Comparison of ENCODE assay signal across 23 mouse cellular contexts in the genomic region with DNA sequence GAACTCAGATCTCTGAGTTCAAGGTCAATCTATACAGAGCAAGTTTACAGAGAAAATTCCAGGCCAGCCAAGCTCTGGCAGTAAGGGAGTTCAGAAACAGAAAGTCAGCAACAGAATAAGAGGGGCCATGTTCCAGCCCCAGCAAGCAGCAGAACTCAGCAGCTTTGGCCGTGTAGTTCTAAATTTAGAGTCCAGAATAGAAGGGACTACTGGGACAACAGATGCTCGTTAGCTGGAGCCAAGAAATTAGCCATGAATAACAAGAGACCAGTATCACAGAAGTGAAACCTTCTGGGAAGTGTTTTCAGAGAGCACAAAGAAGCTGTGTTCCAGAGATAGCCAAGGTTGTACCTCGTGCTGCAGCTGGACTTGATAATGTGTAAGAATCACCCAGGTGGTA. TPM values are rescaled to one million over a fixed set of nuclear protein-coding genes. Genes with fewer than 3 reads are reported as not detected.
DNase-seq lines count a peak whose midpoint lies in the region; ATAC-seq and TF ChIP-seq lines count a peak whose summit lies in the region.
"Had no signal": no experiment of that assay in that cellular context is flagged by ENCODE, and none has a peak within 500 bp of the region (broad histone marks: within the 10 kb centered on the region; RNA-seq: fewer than 3 reads in every experiment).

No protein-coding gene starts in this region.

- WGBS in kidney, adult 2 months: 68% methylated on average over 3 of the region's 3 CpGs

- H3K27ac ChIP-seq in kidney, adult 2 months (ENCODE audit: insufficient read depth, low read depth, low read length): no peak overlapping the region
- H3K27ac ChIP-seq: embryonic facial prominence, embryonic 10.5 days; forebrain, embryonic 13.5 days; hindbrain, embryonic 15.5 days had no signal

- no peaks in the 10 kb centered on the region for H3K27me3 ChIP-seq in kidney, adult 2 months (replicated peaks; ENCODE audit: control insufficient read depth, insufficient read depth, low read length)
- H3K27me3 ChIP-seq: hindbrain, embryonic 15.5 days had no signal

- H3K4me1 ChIP-seq in kidney, adult 2 months (ENCODE audit: control insufficient read depth, insufficient read depth, low read length): no peaks in the 10 kb centered on the region
- H3K4me1 ChIP-seq: hindbrain, embryonic 15.5 days had no signal

- no peak for TF ChIP-seq POLR2A in kidney, adult 2 months (IDR thresholded peaks at IDR 0.05; ENCODE audit: low read depth, low read length)

- H3K4me3 ChIP-seq in kidney, adult 2 months (ENCODE audit: insufficient read depth, low read depth, low read length): no peak overlapping the region
- H3K4me3 ChIP-seq: embryonic facial prominence, embryonic 10.5 days; forebrain, embryonic 13.5 days; hindbrain, embryonic 15.5 days had no signal

- ATAC-seq in cerebellum, adult (ENCODE audit: insufficient number of reproducible peaks, low FRiP score, low TSS enrichment): no peak
- peak; percentile 62 for ATAC-seq in frontal cortex, adult (ENCODE audit: low TSS enrichment)
- ATAC-seq: CD4-positive, CD25-positive, alpha-beta regulatory T cell, adult 4 months; forebrain, embryonic 13.5 days; forebrain, postnatal 0 days; inflammation-experienced regulatory T-cells, adult 6 months; intestine, postnatal 0 days had no signal

- H3K36me3 ChIP-seq in kidney, adult 2 months (ENCODE audit: control insufficient read depth, insufficient read depth, low read length): no peaks in the 10 kb centered on the region
- H3K36me3 ChIP-seq: embryonic facial prominence, embryonic 10.5 days; hindbrain, embryonic 15.5 days had no signal

- peak; percentile 29 for DNase-seq in cerebellum, adult 11-12 months
- DNase-seq in frontal cortex, postnatal 36 days (ENCODE audit: low spot score in 2 of 2): no peak
- peak; percentile 5 for DNase-seq in right cerebral cortex, adult 18-20 months
- DNase-seq in right cerebral cortex, postnatal 14 days: no peak
- no peak for DNase-seq in kidney, adult 2 months
- DNase-seq: adrenal gland, postnatal 10 days; B cell, adult 2 months; forebrain, postnatal 0 days; gastrocnemius, postnatal 36 days; heart, postnatal 36 days had no signal

- TF ChIP-seq CTCF in kidney, adult 2 months (conservative IDR thresholded peaks at IDR 0.05; ENCODE audit: insufficient read depth, insufficient read length, low read depth, low read length): no peak

RNA-seq across cellular contexts. Expression of a gene that starts 39.8 kb away (rescaled TPM):
- polyA plus RNA-seq in kidney, adult 2 months (2012; rRNA removed): not detected in 2 replicates
- polyA plus RNA-seq: CD4-positive, CD25-positive, alpha-beta regulatory T cell, adult 4 months; embryonic facial prominence, embryonic 10.5 days; embryonic facial prominence, embryonic 14.5 days; forebrain, embryonic 13.5 days; forebrain, postnatal 0 days; G1E; heart, embryonic 11.5 days; heart, embryonic 16.5 days; hindbrain, embryonic 11.5 days; hindbrain, embryonic 15.5 days; inflammation-experienced regulatory T-cells, adult 6 months; intestine, postnatal 0 days had no signal

RNA-seq across cellular contexts. Expression of a gene that starts 50.7 kb away (rescaled TPM):
- 1.1 and 1.4 TPM in 2 replicates for polyA plus RNA-seq in kidney, adult 2 months (2012; rRNA removed)

RNA-seq across cellular contexts. Expression of a gene that starts 50.9 kb away (rescaled TPM):
- 0.05 TPM in 1 of 2 replicates, not detected in the other for polyA plus RNA-seq in kidney, adult 2 months (2012; rRNA removed)
- polyA plus RNA-seq: CD4-positive, CD25-positive, alpha-beta regulatory T cell, adult 4 months; embryonic facial prominence, embryonic 10.5 days; embryonic facial prominence, embryonic 14.5 days; forebrain, embryonic 13.5 days; forebrain, postnatal 0 days; G1E; heart, embryonic 11.5 days; heart, embryonic 16.5 days; hindbrain, embryonic 11.5 days; hindbrain, embryonic 15.5 days; inflammation-experienced regulatory T-cells, adult 6 months; intestine, postnatal 0 days had no signal

RNA-seq across cellular contexts. Expression of a gene that starts 51.1 kb away (rescaled TPM):
- polyA plus RNA-seq in kidney, adult 2 months (2012; rRNA removed): 3.6 and 5.7 TPM in 2 replicates

Comparison
In these comparisons a context has a peak if more than half of its experiments do, and no peak if none do; other contexts are left out.
1. DNase-seq: peak in cerebellum, adult 11-12 months (single experiment) and right cerebral cortex, adult 18-20 months (single experiment); none in frontal cortex, postnatal 36 days (0 of 2), right cerebral cortex, postnatal 14 days (single experiment) and kidney, adult 2 months (single experiment).